Mouse (Mus musculus): ENCODE data around the gene Trim62.

GRCm38 (mm10) chr4:128896667-128897066 is 13.3 kb downstream of the Trim62 start:
- TF ChIP-seq POLR2A (IDR thresholded peaks at IDR 0.05; ENCODE audit: low read depth, low read length) (no peak), CTCF (IDR thresholded peaks at IDR 0.05; ENCODE audit: borderline replicate concordance, insufficient read depth, low read length) (no peak)
